Mouse (Mus musculus): ENCODE results near the gene C6.

C6 gene

DNA sequence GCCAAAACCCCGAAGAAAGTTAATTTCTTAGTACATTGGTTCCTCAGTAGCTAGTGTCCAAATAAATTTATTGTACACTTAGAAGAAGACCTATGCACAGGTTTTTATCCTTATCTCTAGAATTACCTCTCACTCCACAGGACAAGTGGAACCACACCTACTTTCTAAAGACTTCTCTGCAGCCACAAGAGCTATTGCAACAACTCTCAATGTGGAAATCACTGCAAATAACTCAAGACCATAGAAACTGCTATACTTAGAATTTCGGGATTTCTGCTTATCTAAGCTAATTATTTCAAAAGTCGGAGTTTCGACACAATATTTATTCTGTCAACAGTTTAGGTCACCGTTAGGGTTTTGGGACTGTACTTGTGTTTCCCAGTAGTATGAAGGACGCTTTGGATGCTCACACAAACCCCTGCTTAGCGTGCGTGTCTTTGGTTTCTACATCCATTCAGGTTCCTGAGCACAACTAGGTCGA is at the start of gene C6:
C6 (plus strand) TSS at position 346 of the 481 bp plus-strand sequence.
- no peak for DNase-seq (ENCODE audit: extremely low read depth, low read depth, low spot score)

DNA sequence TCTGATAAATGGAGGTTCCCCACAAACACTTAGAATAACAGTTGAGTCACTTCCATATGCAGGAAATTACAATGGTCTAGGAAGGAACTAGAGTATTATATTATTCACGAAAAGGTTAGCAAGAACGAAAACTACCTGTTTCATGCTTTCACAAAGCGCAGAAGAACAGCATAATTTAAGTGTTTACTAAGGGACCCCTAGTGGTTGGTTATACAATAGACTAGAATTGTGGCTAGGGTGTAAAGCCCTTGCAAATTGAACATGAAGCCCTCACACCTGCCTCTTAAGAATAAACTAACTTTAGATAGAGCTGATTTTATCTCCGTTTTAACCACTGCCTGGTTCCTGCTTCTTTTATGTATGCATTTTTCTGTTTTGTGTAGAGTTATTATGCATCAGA is 29.4 kb upstream of the C6 start:
- no peak for DNase-seq (ENCODE audit: extremely low read depth, low read depth, low spot score)

- DNase-seq (ENCODE audit: extremely low read depth, low read depth, low spot score): no peak
Measured at GRCm38 (mm10) chr15:4734150-4734549, 7.2 kb downstream of the C6 start.

- DNase-seq (ENCODE audit: extremely low read depth, low read depth, low spot score): no peak
Measured at GRCm38 (mm10) chr15:4734996-4735609, 8.1 kb downstream of the C6 start.

DNA sequence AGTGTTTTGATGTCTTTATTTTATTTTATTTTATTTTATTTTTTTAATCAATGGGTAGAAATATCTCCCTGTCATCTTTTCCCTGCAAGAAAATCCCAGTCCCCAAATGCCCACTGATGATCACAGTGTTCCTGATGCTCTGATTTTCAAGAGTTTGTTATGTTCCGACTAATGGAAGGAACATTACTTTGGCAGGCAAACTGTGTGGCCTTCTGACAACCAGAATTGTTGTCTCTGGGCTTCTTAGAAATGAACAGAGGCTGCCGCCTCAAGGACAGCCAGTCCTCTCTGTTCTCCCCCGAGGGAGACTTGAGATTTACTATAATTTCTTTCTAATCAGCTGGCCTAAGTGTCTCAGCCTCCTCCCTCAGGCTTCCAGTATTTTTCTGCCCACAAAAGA is 20.7 kb downstream of the C6 start:
- DNase-seq (ENCODE audit: extremely low read depth, low read depth, low spot score): no peak

- no peak for DNase-seq (ENCODE audit: extremely low read depth, low read depth, low spot score)
Measured at GRCm38 (mm10) chr15:4790378-4790777, 63.4 kb downstream of the C6 start.

DNA sequence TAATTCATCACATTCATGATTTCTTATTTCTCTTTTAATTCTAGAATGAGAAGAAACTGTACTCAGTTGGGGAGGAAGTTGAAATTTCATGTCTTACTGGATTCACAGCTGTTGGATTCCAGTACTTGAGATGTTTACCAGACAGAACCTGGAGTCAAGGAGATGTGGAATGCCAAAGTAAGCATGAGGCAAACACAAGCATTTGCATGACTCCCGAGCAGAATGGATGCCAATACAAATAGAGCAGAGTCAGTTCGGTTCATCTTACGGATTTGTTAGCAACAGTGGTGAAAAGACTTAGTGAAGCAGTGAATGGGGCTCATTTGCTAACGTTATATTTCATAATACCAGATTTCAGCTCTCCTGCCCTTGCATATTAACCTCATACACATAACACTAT is 69.9 kb downstream of the C6 start:
- peak; percentile 10 for DNase-seq (ENCODE audit: extremely low read depth, low read depth, low spot score)

GRCm38 (mm10) chr15:4804256-4804655 is 77.3 kb downstream of the C6 start:
- no peak for DNase-seq (ENCODE audit: extremely low read depth, low read depth, low spot score)

DNA sequence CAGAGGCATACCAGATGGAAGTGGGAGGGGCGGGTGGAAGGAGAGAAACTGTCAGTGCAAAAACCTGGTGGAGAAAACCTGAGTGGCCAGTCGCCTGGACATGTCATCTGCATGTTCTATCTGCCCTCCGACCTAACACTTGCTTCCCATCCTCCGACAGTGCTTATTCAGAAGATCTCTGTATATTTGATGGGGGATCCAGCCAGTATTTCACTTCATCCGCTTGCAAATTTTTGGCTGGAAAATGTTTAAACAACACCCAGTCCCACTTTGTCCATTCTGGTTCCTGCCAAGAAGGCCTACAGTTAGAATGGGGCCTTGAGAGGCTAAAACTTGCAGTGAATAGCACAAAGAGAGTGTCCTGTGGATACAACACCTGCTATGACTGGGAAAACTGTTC is 81.2 kb downstream of the C6 start:
- DNase-seq (ENCODE audit: extremely low read depth, low read depth, low spot score): no peak

GRCm38 (mm10) chr15:4814976-4815375 is 88.0 kb downstream of the C6 start:
- DNase-seq (ENCODE audit: extremely low read depth, low read depth, low spot score): no peak

DNA sequence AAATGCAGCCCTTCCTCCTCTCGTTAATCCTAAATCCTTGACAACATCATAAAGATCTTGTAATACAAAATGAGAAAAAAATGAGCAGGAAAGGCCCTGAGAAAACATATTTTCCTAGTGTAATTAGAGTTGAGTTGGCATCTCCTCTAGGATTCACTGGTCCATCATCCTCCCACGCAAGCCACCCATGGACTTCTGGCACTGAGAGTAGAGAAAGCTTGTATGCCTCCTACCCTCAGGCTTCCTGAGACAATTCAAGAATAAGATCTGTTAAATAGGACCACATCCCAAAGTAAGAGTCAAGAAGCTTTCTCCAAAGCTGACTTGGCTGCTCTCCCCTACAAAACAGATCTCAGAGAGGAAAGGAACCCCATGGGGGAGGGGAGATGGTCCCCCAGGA is 88.7 kb downstream of the C6 start:
- DNase-seq (ENCODE audit: extremely low read depth, low read depth, low spot score): no peak

DNA sequence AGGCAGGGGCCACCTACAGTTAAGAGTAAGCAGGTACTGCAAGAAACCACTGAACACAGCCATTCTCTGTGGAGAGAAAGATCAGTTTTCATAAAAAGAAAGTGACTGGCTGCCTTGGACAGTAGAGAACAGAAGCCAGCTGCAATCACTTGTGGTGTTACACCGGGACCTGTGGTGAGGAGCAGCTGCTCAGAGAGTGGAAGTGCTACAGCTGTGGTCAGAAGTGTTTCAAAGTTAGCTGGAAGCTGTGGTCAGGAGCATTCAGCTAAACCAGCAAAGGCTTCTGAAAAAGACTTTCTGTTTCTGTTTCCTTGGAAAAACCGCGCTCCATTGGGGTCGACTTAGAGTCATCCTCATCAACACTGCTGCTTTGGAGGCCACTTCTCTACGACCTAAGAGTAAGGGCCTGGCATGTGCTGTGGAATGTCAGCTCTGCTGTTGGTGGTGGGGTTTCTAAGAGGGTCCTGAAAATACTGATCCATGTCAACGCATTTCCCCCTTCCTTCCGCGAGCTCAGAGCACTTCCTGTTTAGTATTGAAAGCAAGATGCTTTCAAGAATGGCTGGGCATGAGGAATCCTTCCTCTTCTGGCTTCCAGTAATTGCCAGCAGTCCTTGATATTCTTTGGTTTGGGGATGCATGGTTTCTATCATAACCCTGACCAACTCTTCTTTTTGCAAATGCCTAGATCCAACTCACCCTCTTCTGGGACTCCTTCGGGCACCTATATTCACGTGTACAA is 89.9 kb downstream of the C6 start:
- DNase-seq (ENCODE audit: extremely low read depth, low read depth, low spot score): no peak

DNA sequence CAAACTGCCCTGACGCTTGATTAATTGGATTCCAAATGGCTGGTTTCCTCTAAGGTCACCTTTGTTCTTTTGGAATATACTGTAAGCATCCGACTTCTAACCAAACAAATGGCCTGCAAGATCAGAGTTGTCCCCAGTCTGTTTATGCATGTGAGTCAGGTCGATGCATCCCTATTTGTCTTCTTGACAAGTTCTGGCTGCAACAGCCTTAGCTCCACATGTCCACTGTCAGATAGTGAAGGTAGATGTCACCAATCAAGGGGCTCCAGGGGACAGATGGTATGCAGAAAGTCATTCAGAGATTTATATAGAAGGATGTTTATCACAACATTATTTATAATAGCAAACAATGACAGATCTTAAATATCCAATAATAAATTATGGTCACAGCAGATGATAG is 91.5 kb downstream of the C6 start:
- DNase-seq (ENCODE audit: extremely low read depth, low read depth, low spot score): no peak

DNA sequence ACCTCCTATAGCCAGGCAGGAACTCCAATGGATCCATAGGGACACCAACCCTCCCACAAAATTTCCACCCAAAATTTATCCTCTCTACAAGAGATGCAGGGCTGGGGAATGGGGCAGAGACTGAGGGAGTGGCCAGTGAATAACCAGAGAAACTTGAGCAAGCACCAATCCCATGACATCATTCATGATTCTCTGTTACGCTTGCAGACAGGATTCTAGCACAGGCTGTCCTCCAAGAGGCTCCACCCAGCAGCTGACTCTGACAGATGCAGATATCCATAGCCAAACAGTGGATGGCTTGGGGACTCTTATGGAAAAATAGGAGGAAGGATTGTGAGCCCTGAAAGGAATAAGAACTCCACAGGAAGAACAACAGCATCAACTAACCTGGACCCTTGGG is 94.2 kb downstream of the C6 start:
- no peak for DNase-seq (ENCODE audit: extremely low read depth, low read depth, low spot score)

- DNase-seq (ENCODE audit: extremely low read depth, low read depth, low spot score): no peak
Measured at GRCm38 (mm10) chr15:4821824-4822223, 94.8 kb downstream of the C6 start.

DNA sequence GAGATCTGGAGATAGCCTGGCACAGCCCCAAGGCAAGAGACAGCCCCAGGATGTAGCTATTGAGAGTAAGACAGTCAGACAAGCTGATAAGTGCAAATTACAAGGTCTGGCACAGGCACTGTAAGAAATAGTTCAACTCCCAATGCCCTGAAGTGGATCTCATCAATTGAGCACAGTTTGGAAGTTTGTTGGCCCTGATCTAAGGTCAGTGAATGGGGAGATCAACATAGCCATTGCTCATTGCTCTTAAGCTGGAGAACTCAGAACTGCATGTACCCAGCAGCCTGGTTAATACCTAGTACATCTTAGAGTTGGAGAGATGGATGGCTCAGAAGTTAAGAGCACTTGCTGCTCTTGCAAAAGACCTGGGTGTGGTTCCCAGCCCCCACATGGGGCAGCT is 100.8 kb downstream of the C6 start:
- no peak for DNase-seq (ENCODE audit: extremely low read depth, low read depth, low spot score)

- no peak for DNase-seq (ENCODE audit: extremely low read depth, low read depth, low spot score)
Measured at GRCm38 (mm10) chr15:4836354-4836753, 109.4 kb downstream of the C6 start.

DNA sequence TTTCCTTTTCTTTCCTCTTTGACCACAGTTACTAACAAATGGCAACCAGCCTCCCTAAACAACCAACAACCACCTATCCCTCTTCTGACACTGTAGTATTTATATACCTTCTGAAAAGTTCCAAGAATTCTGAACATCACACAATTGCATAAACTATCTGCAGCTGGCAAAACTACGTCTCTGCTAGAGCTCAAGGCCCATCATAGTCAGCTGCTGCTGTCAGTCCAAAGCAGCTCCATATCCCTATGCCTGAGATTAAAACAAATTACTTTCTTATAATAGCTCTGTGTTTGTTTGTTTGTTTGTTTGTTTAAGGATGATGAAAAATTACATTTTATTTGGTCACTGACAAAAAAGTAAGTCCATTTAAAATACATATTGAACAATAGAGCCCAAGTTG is 123.0 kb downstream of the C6 start:
- no peak for DNase-seq (ENCODE audit: extremely low read depth, low read depth, low spot score)
